Mouse (Mus musculus): ENCODE measurements around the gene Gm21680.
"Not testable (repeated sequence)": the region's sequence is repeated elsewhere in the genome, so short reads cannot be mapped to it uniquely, and the experiment has no call there.

Gene Gm21680

DNA sequence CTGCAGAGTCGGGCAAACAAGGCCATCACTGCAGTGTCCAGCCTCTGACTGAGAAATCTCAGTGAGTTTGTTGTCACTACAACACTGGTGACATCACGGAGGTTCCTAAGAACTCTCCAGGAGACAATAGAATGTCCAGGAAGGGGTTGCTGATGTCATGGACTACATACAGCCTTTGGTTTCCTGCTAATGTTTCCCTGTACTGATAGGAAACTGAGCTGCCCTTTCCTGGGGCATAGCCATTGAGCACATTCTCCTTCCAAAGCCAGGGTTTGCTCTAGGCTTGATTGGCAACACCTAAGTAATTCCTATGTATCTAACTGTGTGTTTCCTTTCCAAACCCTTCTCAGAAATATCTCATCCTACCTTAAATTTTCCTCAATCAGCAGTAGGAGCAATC, at the start of gene Gm21680:
TSS of gene Gm21680 (minus strand) at position 101 of the 400 bp plus-strand sequence.
- DNase-seq (ENCODE audit: low read depth), result not testable (repeated sequence)

DNA sequence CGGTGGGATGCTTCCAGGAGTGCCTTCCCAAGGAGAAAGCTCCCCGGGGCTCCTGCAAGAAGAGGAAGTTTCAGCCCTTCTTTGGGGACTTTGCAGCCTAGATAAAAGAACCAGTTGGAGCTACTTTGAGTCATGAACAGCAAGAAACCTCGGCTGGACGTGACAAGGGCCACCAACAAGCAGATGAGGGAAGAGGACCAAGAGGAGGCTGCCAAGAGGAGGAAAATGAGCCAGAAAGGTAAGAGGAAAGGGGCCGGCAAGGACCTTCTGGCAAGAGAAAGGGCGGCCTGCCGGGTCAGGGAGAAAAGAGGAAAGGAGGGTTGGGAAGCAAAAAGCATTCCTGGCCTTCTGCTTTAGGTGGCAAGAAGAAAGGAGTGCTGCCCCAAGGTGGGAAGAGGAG, 35.2 kb upstream of the Gm21680 start:
- DNase-seq (ENCODE audit: low read depth), result not testable (repeated sequence)

DNA sequence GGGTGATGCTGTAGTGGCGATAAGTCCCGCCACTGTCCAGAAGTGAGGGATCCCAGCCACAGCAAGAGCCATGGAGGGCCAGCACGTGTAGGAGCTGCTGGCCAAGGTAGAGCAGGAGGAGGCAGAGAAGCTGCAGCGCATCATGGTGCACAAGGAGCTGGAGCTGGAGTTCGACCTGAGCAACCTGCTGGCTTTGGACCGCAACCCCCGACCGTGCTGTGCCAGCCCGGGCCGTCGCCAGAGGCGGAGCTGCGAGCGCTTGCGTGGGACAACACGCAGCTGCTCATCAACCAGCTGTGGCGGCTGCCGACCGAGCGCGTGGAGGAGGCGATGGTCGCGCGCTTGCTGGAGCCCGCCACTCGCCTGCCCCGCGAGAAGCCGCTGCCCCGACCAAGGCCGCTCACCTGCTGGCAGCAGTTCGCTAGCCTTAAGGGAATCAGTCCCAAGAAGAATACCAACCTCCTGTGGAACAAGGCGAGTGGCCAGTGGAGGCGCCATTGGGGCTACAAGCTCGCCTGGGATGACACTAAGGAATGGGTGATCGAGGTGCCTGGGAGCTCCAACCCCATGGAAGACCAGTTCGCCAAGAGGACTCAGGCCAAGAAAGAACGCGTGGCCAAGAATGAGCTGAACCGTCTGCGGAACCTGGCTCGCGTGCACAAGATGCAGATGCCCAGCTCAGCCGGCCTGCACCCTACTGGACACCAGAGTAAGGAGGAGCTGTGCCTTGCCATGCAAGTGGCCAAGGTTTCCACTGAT, 34.7 kb upstream of the Gm21680 start:
- not testable (repeated sequence) for DNase-seq (ENCODE audit: low read depth)

DNA sequence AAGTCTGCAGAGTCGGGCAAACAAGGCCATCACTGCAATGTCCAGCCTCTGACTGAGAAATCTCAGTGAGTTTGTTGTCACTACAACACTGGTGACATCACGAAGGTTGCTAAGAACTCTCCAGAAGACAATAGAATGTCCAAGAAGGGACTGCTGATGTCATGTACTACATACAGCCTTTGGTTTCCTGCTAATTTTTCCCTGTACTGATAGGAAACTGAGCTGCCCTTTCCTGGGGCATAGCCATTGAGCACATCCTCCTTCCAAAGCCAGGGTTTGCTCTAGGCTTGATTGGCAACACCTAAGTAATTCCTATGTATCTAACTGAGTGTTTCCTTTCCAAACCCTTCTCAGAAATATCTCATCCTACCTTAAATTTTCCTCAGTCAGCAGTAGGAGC, 32.2 kb upstream of the Gm21680 start, which contains the start of gene Gm1979:
TSS of gene Gm1979 (minus strand) at position 101 of the 400 bp plus-strand sequence.
- DNase-seq (ENCODE audit: low read depth), result not testable (repeated sequence)

DNA sequence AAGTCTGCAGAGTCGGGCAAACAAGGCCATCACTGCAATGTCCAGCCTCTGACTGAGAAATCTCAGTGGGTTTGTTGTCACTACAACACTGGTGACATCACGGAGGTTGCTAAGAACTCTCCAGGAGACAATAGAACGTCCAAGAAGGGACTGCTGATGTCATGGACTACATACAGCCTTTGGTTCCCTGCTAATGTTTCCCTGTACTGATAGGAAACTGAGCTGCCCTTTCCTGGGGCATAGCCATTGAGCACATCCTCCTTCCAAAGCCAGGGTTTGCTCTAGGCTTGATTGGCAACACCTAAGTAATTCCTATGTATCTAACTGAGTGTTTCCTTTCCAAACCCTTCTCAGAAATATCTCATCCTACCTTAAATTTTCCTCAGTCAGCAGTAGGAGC, 16.1 kb upstream of the Gm21680 start, which contains the start of gene Gm21698:
TSS of gene Gm21698 (minus strand) at position 101 of the 400 bp plus-strand sequence.
- DNase-seq (ENCODE audit: low read depth), result not testable (repeated sequence)

DNA sequence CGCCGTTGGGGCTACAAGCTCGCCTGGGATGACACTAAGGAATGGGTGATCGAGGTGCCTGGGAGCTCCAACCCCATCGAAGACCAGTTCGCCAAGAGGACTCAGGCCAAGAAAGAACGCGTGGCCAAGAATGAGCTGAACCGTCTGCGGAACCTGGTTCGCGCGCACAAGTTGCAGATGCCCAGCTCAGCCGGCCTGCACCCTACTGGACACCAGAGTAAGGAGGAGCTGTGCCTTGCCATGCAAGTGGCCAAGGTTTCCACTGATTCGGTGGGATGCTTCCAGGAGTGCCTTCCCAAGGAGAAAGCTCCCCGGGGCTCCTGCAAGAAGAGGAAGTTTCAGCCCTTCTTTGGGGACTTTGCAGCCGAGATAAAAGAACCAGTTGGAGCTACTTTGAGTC, 15.4 kb downstream of the Gm21680 start:
- not testable (repeated sequence) for DNase-seq (ENCODE audit: low read depth)

DNA sequence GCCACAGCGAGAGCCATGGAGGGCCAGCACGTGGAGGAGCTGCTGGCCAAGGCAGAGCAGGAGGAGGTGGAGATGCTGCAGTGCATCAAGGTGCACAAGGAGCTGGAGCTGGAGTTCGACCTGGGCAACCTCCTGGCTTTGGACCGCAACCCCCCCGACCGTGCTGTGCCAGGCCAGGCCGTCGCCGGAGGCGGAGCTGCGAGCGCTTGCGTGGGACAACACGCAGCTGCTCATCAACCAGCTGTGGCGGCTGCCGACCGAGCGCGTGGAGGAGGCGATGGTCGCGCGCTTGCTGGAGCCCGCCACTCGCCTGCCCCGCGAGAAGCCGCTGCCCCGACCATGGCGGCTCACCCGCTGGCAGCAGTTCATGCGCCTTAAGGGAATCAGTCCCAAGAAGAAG, 15.9 kb downstream of the Gm21680 start:
- not testable (repeated sequence) for DNase-seq (ENCODE audit: low read depth)

DNA sequence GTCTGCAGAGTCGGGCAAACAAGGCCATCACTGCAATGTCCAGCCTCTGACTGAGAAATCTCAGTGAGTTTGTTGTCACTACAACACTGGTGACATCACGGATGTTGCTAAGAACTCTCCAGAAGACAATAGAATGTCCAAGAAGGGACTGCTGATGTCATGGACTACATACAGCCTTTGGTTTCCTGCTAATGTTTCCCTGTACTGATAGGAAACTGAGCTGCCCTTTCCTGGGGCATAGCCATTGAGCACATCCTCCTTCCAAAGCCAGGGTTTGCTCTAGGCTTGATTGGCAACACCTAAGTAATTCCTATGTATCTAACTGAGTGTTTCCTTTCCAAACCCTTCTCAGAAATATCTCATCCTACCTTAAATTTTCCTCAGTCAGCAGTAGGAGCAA, 18.1 kb downstream of the Gm21680 start, which contains the start of gene Gm21671:
TSS of gene Gm21671 (minus strand) at position 101 of the 400 bp plus-strand sequence.
- not testable (repeated sequence) for DNase-seq (ENCODE audit: low read depth)

DNA sequence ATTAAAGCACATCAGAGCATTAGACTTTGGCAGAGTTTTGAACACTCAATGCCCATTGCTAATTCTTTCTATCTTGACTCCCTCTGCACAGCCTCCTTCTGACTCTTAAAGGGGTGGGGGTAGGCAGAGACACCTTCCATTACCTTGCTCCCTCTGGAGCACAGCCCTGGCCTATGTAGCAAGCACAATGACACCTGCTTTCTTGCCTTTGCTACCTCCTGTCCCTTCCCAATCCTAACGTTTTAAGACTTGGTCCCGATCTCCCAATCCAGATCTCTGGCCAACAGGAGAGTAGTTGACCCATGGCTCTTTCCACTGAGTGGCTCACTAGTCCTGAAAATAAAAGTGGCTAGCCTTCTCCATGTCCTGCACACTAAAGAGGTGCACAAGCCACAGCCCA, 27.1 kb downstream of the Gm21680 start:
- not testable (repeated sequence) for DNase-seq (ENCODE audit: low read depth)

DNA sequence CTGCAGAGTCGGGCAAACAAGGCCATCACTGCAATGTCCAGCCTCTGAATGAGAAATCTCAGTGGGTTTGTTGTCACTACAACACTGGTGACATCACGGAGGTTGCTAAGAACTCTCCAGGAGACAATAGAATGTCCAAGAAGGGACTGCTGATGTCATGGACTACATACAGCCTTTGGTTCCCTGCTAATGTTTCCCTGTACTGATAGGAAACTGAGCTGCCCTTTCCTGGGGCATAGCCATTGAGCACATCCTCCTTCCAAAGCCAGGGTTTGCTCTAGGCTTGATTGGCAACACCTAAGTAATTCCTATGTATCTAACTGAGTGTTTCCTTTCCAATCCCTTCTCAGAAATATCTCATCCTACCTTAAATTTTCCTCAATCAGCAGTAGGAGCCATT, 30.2 kb downstream of the Gm21680 start, which contains the start of gene Gm21663:
TSS of gene Gm21663 (minus strand) at position 101 of the 400 bp plus-strand sequence.
- not testable (repeated sequence) for DNase-seq (ENCODE audit: low read depth)

All from naive thymus-derived CD4-positive, alpha-beta T cell, adult 2 months (primary cell).